Mouse (Mus musculus) hindbrain, embryonic 14.5 days (tissue): ENCODE results near the gene Cdyl. TPM values are rescaled to one million over a fixed set of nuclear protein-coding genes. Genes with fewer than 3 reads are reported as not detected.
A peak's percentile ranks its signal among the peaks of the same experiment; 100 is the strongest.

ENCODE experiments used
- ATAC-seq: fragments of 200-750 bp; cut with Nextera tagmentation; 2 replicates; pipeline ENCODE4 v1.8.0; 2017; ENCODE audit warnings: moderate number of reproducible peaks, mild to moderate bottlenecking, moderate TSS enrichment, moderate library complexity; ENCODE audit not compliant: low FRiP score
- DNase-seq: peaks from one replicate; pipeline ENCODE4 v3.0.0-alpha.2; 2015; ENCODE audit warnings: low spot score
- H3K27ac ChIP-seq: fragments of 300-500 bp; sonication (generic); 2 replicates; pipeline ENCODE4 v1.5.1; 2014; ENCODE audit warnings: mild to moderate bottlenecking, moderate library complexity
- H3K27me3 ChIP-seq: fragments of 300-500 bp; sonication (generic); 2 replicates; pipeline ENCODE4 v1.6.1; 2014; ENCODE audit warnings: mild to moderate bottlenecking, low read length, mixed read lengths; ENCODE audit not compliant: control insufficient read depth, insufficient read depth
- H3K36me3 ChIP-seq: fragments of 300-500 bp; sonication (generic); replicated peaks from 2 replicates; pipeline ENCODE4 v1.6.1; 2014; ENCODE audit not compliant: control insufficient read depth, insufficient read depth
- H3K4me1 ChIP-seq: fragments of 300-500 bp; sonication (generic); replicated peaks from 2 replicates; pipeline ENCODE4 v1.6.1; 2014; ENCODE audit warnings: antibody characterized with exemption, low read length, mixed read lengths; ENCODE audit not compliant: control insufficient read depth, insufficient read depth
- H3K4me2 ChIP-seq: fragments of 300-500 bp; sonication (generic); replicated peaks from 2 replicates; pipeline ENCODE4 v1.6.1; 2014; ENCODE audit warnings: mild to moderate bottlenecking, moderate library complexity
- H3K4me3 ChIP-seq: fragments of 300-500 bp; sonication (generic); replicated peaks from 2 replicates; pipeline ENCODE4 v1.5.1; 2014; ENCODE audit warnings: mild to moderate bottlenecking, low read length
- H3K9ac ChIP-seq: fragments of 300-500 bp; sonication (generic); 2 replicates; pipeline ENCODE4 v1.6.1; 2014
- H3K9me3 ChIP-seq: fragments of 300-500 bp; sonication (generic); 2 replicates; pipeline ENCODE4 v1.6.1; 2016; ENCODE audit warnings: low read length; ENCODE audit not compliant: control insufficient read depth
- WGBS: fragments of 180-500 bp; shearing (Covaris S2); extraction: QIAGEN DNeasy Blood & Tissue Kit; methylation state at CpG from one replicate; pipeline ENCODE4 v1.1.7; 2014; 5-methylcytosine and 5-hydroxymethylcytosine counted together
- polyA plus RNA-seq: library from polyadenylated mRNA; unstranded; fragments of >200 nt; fragmentation: Nextera tagmentation; extraction: Ambion mirVana; gene quantifications from 2 replicates; pipeline ENCODE4 v1.2.1, GENCODE M21; 2014

Gene Cdyl
- polyA plus RNA-seq, 1 experiment from 2014 or later: 9.4 TPM

DNA sequence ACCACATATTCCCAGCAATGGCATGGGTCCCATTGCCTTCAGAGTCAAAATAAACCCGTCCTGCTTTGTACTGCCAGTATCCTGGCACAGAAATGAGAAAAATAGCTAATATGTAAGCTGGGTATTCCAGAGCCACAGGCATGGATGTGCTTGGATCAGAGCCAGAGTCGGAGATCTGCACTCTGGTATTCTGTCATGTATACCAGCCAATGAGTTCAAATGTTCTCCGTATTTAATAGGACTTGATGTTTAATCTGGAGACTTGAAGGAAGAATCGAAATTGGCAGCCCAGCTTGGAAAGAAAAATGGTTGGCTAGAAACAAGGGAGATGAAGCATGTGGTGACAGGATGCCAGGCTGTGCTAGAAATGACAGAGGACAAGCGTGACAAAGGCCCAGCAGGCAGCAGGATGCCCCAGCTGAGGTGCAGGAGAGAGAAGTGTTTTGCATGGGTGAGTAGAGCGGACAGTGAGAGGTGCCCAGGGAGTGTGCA lies 221.0 kb downstream of the Cdyl start:
- Histone ChIP-seq H3K4me1 (no peaks in the 10 kb centered on the region), H3K4me3 (no peak overlapping the region), H3K27me3 (no peaks in the 10 kb centered on the region), H3K9me3 (no peaks in the 10 kb centered on the region), H3K9ac (no peak overlapping the region), H3K4me2 (no peak overlapping the region), H3K36me3 (no peaks in the 10 kb centered on the region), H3K27ac (no peak overlapping the region; the same call in 1 of the 2 replicates)
- ATAC-seq (peak; percentile 78; the same call in 1 of the 2 replicates), DNase-seq (no peak)
- 64% methylated on average over 6 of the region's 6 CpGs for WGBS

- H3K4me1 ChIP-seq: no peaks in the 10 kb centered on the region
- WGBS: 38% methylated on average over 15 of the region's 15 CpGs
- no peaks in the 10 kb centered on the region for H3K36me3 ChIP-seq
- no peak overlapping the region for H3K4me3 ChIP-seq
- peaks cover 6% of the 10 kb centered on the region; the same call in 1 of the 2 replicates for H3K9me3 ChIP-seq
- DNase-seq: no peak
- no peaks in the 10 kb centered on the region for H3K27me3 ChIP-seq
- no peak for ATAC-seq
- no peak overlapping the region for H3K9ac ChIP-seq
- no peak overlapping the region for H3K27ac ChIP-seq
- H3K4me2 ChIP-seq: no peak overlapping the region
Observed at GRCm38 (mm10) chr13:35886121-35886725, 226.6 kb downstream of the Cdyl start.

DNA sequence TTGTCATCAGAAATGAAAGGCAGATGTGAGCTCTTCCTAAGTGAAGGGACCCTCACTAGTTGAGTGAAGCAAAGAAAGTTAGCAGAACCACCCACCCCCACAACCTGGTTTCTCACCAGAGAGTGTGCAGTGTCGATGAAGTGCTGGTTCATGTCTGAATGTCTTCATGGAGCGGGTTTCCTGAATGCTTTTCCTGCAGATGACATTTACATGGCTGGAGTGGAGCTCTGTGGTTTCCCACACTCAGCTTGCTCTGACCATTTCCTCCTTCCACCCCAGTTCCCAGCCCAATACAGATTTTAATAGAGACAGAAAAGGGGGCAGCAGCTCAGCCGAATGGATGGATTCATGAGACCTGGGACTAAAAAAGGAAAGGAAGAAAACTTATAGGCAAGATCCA lies 233.2 kb downstream of the Cdyl start:
- WGBS: 82% methylated on average over 3 of the region's 3 CpGs
- DNase-seq (no peak), ATAC-seq (no peak)
- Histone ChIP-seq H3K27me3 (no peaks in the 10 kb centered on the region), H3K4me3 (no peak overlapping the region), H3K4me1 (no peaks in the 10 kb centered on the region), H3K9me3 (peaks cover 6% of the 10 kb centered on the region; the same call in 1 of the 2 replicates), H3K36me3 (peaks cover 6% of the 10 kb centered on the region; the same call in 1 of the 2 replicates), H3K27ac (no peak overlapping the region), H3K9ac (no peak overlapping the region), H3K4me2 (no peak overlapping the region)

DNA sequence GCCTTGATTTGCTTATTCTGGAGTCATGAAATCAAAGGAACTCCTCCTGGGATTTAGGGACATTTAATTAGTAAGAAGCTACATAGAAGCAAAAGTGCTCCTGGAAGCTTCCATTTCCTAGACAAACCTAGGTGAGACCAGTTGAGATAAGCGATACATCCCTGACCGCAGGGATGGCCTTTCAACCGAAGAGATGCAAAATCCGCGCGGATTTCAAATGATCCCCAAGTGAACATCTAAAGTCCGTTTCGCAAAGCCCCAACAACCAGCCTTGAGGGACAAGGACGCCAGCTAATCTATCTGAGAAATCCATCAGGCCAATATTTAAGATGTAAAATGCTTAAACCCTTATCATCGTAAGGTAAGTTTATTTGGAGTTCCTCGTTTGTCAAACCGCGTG lies 245.7 kb downstream of the Cdyl start:
- H3K36me3 ChIP-seq: no peaks in the 10 kb centered on the region
- ATAC-seq (no peak), DNase-seq (peak; percentile 27)
- H3K9ac ChIP-seq: peak overlapping the region; percentile 53
- H3K4me3 ChIP-seq: peak overlapping the region; percentile 43
- H3K4me1 ChIP-seq: no peaks in the 10 kb centered on the region
- WGBS: 2% methylated on average over 13 of the region's 13 CpGs
- peak overlapping the region; percentile 76 for H3K4me2 ChIP-seq
- no peak overlapping the region for H3K27ac ChIP-seq
- H3K27me3 ChIP-seq: no peaks in the 10 kb centered on the region
- H3K9me3 ChIP-seq: no peaks in the 10 kb centered on the region

- Histone ChIP-seq H3K27ac (no peak within 1 kb of the TSS), H3K9ac (peak within 1 kb of the TSS; percentile 53), H3K27me3 (no peaks in the 10 kb centered on the region), H3K4me3 (peak within 1 kb of the TSS; percentile 43), H3K4me1 (no peaks in the 10 kb centered on the region), H3K36me3 (no peaks in the 10 kb centered on the region), H3K4me2 (peak within 1 kb of the TSS; percentile 76), H3K9me3 (no peaks in the 10 kb centered on the region)
- WGBS: 0% methylated on average over 35 of the region's 35 CpGs
- DNase-seq (peak; percentile 89), ATAC-seq (peak; percentile 100)
Observed at GRCm38 (mm10) chr13:35905879-35906481, 246.3 kb downstream of the Cdyl start, which contains the start of gene Rpp40. Gene Rpp40 (minus strand): TSS chr13:35906359.

DNA sequence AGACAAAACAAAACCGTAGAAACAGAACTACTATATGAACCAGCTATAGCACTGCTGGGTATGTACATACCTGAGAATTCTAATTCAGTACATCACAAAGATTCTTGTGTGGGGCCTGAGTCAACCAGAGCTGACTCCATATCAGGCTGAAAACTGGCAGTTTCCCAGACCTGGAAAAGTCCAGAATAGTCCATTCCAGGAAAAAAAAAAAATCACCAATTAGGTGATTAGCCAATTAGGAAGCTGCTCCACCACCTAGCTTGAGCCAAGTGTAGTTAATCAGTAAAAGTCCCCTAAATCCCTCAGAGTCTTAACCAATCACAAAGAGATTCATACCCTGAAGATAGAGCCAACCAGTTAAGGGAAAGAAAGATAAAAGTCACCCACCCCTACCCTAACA lies 251.8 kb downstream of the Cdyl start:
- no peak overlapping the region for H3K4me2 ChIP-seq
- WGBS: 93% methylated on average over 1 of the region's 1 CpGs
- no peak overlapping the region for H3K4me3 ChIP-seq
- ATAC-seq (no peak), DNase-seq (no peak)
- H3K4me1 ChIP-seq: no peaks in the 10 kb centered on the region
- no peaks in the 10 kb centered on the region for H3K36me3 ChIP-seq
- H3K9me3 ChIP-seq: no peaks in the 10 kb centered on the region
- H3K9ac ChIP-seq: no peak overlapping the region
- no peaks in the 10 kb centered on the region for H3K27me3 ChIP-seq
- no peak overlapping the region for H3K27ac ChIP-seq

Other genes starting within 250 kb of the Cdyl start
- gene Rpp40, start 246.5 kb downstream of the Cdyl start, polyA plus RNA-seq: 7.3 and 8.3 TPM in 2 replicates